Comparison of ENCODE assay signal across 8 mouse cellular contexts in genomic region chr5:24907737-24908136, GRCm38 (mm10).
DNase-seq lines count a peak whose midpoint lies in the region; ATAC-seq and TF ChIP-seq lines count a peak whose summit lies in the region.

No protein-coding gene starts in this region.

- no peaks in the 10 kb centered on the region for H3K4me1 ChIP-seq in kidney, embryonic 14.5 days (ENCODE audit: control insufficient read depth, insufficient read depth, low read length)
- H3K4me1 ChIP-seq in hindbrain, postnatal 0 days (ENCODE audit: insufficient read depth, low read length) = peaks cover 7% of the 10 kb centered on the region; the same call in 1 of the 2 replicates
- peaks cover 31% of the 10 kb centered on the region for H3K4me1 ChIP-seq in midbrain, embryonic 10.5 days

- H3K9ac ChIP-seq in kidney, embryonic 14.5 days (ENCODE audit: low read depth, low read length) = peak overlapping the region; percentile 90
- H3K9ac ChIP-seq in hindbrain, postnatal 0 days (replicated peaks; ENCODE audit: low read length) = peak overlapping the region; percentile 90

- ATAC-seq in kidney, embryonic 14.5 days (ENCODE audit: low FRiP score, low TSS enrichment) = peak; percentile 32; the same call in 1 of the 2 replicates
- ATAC-seq in CD4-positive, CD25-positive, alpha-beta regulatory T cell, adult 4 months = peak; percentile 7
- no peak; the same call in 1 of the 2 replicates for ATAC-seq in hindbrain, postnatal 0 days

- peak overlapping the region; percentile 89 for H3K27ac ChIP-seq in kidney, embryonic 14.5 days (ENCODE audit: low read depth, low read length)
- H3K27ac ChIP-seq in hindbrain, postnatal 0 days = peak overlapping the region; percentile 88
- H3K27ac ChIP-seq in midbrain, embryonic 10.5 days (replicated peaks) = peak overlapping the region; percentile 98

- H3K4me2 ChIP-seq in kidney, embryonic 14.5 days (replicated peaks; ENCODE audit: low read depth, low read length) = peak overlapping the region; percentile 76
- H3K4me2 ChIP-seq in hindbrain, postnatal 0 days (ENCODE audit: low read depth, low read length) = peak overlapping the region; percentile 68

- H3K4me3 ChIP-seq in kidney, embryonic 14.5 days (ENCODE audit: low read length) = peak overlapping the region; percentile 86
- H3K4me3 ChIP-seq in hindbrain, postnatal 0 days (ENCODE audit: low read length) = peak overlapping the region; percentile 87
- peak overlapping the region; percentile 92 for H3K4me3 ChIP-seq in midbrain, embryonic 10.5 days

- no peaks in the 10 kb centered on the region for H3K9me3 ChIP-seq in kidney, embryonic 14.5 days (ENCODE audit: control insufficient read depth, low read length)
- no peaks in the 10 kb centered on the region for H3K9me3 ChIP-seq in hindbrain, postnatal 0 days (ENCODE audit: low read length)
- no peaks in the 10 kb centered on the region for H3K9me3 ChIP-seq in midbrain, embryonic 10.5 days (replicated peaks)

- WGBS in kidney, embryonic 14.5 days = under 1% methylated on average over 24 of the region's 26 CpGs
- WGBS in hindbrain, postnatal 0 days = 0% methylated on average over 26 of the region's 26 CpGs
- under 1% methylated on average over 26 of the region's 26 CpGs for WGBS in midbrain, embryonic 10.5 days

- no peak for DNase-seq in kidney, postnatal 4 days
- DNase-seq in embryo, embryonic 11.5 days (ENCODE audit: low read depth, low spot score) = peak; percentile 11
- DNase-seq in hindbrain, postnatal 0 days (ENCODE audit: low spot score) = peak; percentile 55
- no peak for DNase-seq in midbrain, embryonic 10.5 days (ENCODE audit: low spot score)
- DNase-seq in ovary, postnatal 10 days (ENCODE audit: low spot score) = no peak
- no peak for DNase-seq in left cerebral cortex, adult 8-10 months (ENCODE audit: low spot score in 2 of 2)

- H3K36me3 ChIP-seq in kidney, embryonic 14.5 days (ENCODE audit: control insufficient read depth, insufficient read depth, low read length) = peaks cover 3% of the 10 kb centered on the region; the same call in 1 of the 2 replicates
- no peaks in the 10 kb centered on the region for H3K36me3 ChIP-seq in hindbrain, postnatal 0 days (ENCODE audit: insufficient read depth, low read length)
- peaks cover 16% of the 10 kb centered on the region for H3K36me3 ChIP-seq in midbrain, embryonic 10.5 days

- no peaks in the 10 kb centered on the region for H3K27me3 ChIP-seq in kidney, embryonic 14.5 days (ENCODE audit: control insufficient read depth, insufficient read depth, low read length)
- H3K27me3 ChIP-seq in hindbrain, postnatal 0 days (ENCODE audit: insufficient read depth, low read length) = no peaks in the 10 kb centered on the region
- H3K27me3 ChIP-seq in midbrain, embryonic 10.5 days (ENCODE audit: low read depth, poor library complexity, severe bottlenecking) = no peaks in the 10 kb centered on the region

- TF ChIP-seq CTCF in hindbrain, postnatal 0 days (IDR thresholded peaks at IDR 0.05; ENCODE audit: low read depth) = no peak

Comparison
In these comparisons a context has a peak if more than half of its experiments do, and no peak if none do; other contexts are left out.
1. DNase-seq: peak in embryo, embryonic 11.5 days (single experiment) and hindbrain, postnatal 0 days (single experiment); none in kidney, postnatal 4 days (0 of 2), midbrain, embryonic 10.5 days (single experiment), ovary, postnatal 10 days (single experiment) and left cerebral cortex, adult 8-10 months (0 of 2).
2. Peak in every context shown above with its lines, with median percentiles within 50 percentile points of each other: H3K27ac ChIP-seq and H3K4me3 ChIP-seq.